Mouse (Mus musculus): ENCODE measurements around the gene Vdac1.

DNA sequence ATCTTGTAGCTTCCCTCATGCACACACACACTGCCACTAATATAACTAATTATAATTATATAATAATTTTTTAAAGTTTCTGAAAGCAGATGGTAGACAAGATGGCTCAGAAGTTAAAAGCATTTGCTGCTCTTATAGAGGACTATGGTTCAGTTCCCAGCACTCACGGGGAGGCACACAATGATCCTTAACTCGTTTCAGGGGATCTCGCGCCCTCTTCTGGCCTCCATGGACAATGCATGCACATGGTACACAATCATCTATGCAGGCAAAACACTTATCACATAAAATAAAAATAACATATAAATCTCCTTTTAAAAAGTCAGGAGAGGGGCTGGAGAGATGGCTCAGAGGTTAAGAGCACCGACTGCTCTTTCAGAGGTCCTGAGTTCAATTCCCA lies 6.0 kb upstream of the Vdac1 start:
- TF ChIP-seq POLR2A (IDR thresholded peaks at IDR 0.05; ENCODE audit: borderline replicate concordance, insufficient read depth, low read length) (no peak), CTCF (IDR thresholded peaks at IDR 0.05; ENCODE audit: borderline replicate concordance, insufficient read depth, low read depth, low read length) (no peak)

All from cerebellum, adult 2 months (tissue).